In genomic region chr10:123196835-123197559, GRCm38 (mm10) we compare ENCODE assay signal across 8 mouse cellular contexts. TPM values are rescaled to one million over a fixed set of nuclear protein-coding genes. Genes with fewer than 3 reads are reported as not detected.
A peak's percentile ranks its signal among the peaks of the same experiment; 100 is the strongest.
DNase-seq lines count a peak whose midpoint lies in the region; ATAC-seq and TF ChIP-seq lines count a peak whose summit lies in the region.

Gene Usp15 (minus strand): TSS chr10:123196995.

- no peaks in the 10 kb centered on the region for H3K36me3 ChIP-seq in ES-Bruce4 (ENCODE audit: control insufficient read depth, insufficient read depth, low read length, poor library complexity, severe bottlenecking)
- H3K36me3 ChIP-seq in forebrain, embryonic 14.5 days (ENCODE audit: control insufficient read depth, insufficient read depth, low read length) = no peaks in the 10 kb centered on the region

- TF ChIP-seq CTCF in ES-Bruce4 (IDR thresholded peaks at IDR 0.05; ENCODE audit: low read depth, low read length) = no peak
- no peak for TF ChIP-seq CTCF in lung, adult 2 months (IDR thresholded peaks at IDR 0.05; ENCODE audit: insufficient read depth, low read length)

- peak; percentile 81 for ATAC-seq in cerebellum, adult (ENCODE audit: insufficient number of reproducible peaks, low FRiP score, low TSS enrichment)
- peak; percentile 94 for ATAC-seq in forebrain, embryonic 14.5 days
- peak; percentile 82 for ATAC-seq in neutrophil, adult 5-6 weeks (ENCODE audit: extremely low read depth, insufficient number of reproducible peaks, low FRiP score, poor library complexity, severe bottlenecking)

- H3K4me2 ChIP-seq in forebrain, embryonic 14.5 days (ENCODE audit: low read length) = peak within 1 kb of the TSS; percentile 61

- TF ChIP-seq EP300 in ES-Bruce4 (IDR thresholded peaks at IDR 0.05; ENCODE audit: insufficient read depth, low read depth, low read length) = no peak

- H3K27me3 ChIP-seq in ES-Bruce4 (ENCODE audit: control insufficient read depth, insufficient read depth, low read length, poor library complexity, severe bottlenecking) = no peaks in the 10 kb centered on the region
- no peaks in the 10 kb centered on the region for H3K27me3 ChIP-seq in forebrain, embryonic 14.5 days (replicated peaks; ENCODE audit: control insufficient read depth, insufficient read depth, low read length)

- DNase-seq in forebrain, embryonic 14.5 days (ENCODE audit: low spot score) = peak; percentile 96
- DNase-seq in heart, postnatal 25 days (ENCODE audit: low spot score) = peak; percentile 86
- peak; percentile 89 to 94 for DNase-seq in layer of hippocampus, adult 18-20 months (ENCODE audit: low spot score in 2 of 2)
- peak; percentile 91 for DNase-seq in lung, adult 2 months
- peak; percentile 83 to 85 for DNase-seq in thymus, adult 18-20 months

- no peaks in the 10 kb centered on the region for H3K9me3 ChIP-seq in ES-Bruce4 (replicated peaks; ENCODE audit: control insufficient read depth, insufficient read depth, low read length, poor library complexity, severe bottlenecking)
- H3K9me3 ChIP-seq in forebrain, embryonic 14.5 days (replicated peaks; ENCODE audit: control insufficient read depth, low read length) = no peaks in the 10 kb centered on the region

- under 1% methylated on average over 37 of the region's 66 CpGs for WGBS in forebrain, embryonic 14.5 days
- under 1% methylated on average over 62 of the region's 66 CpGs for WGBS in lung, adult 2 months

- H3K9ac ChIP-seq in ES-Bruce4 (ENCODE audit: low read depth, poor library complexity, severe bottlenecking) = peak within 1 kb of the TSS; percentile 97
- H3K9ac ChIP-seq in forebrain, embryonic 14.5 days (ENCODE audit: low read length) = peak within 1 kb of the TSS; percentile 89

- H3K27ac ChIP-seq in ES-Bruce4 (ENCODE audit: insufficient read depth, low read length) = no peak within 1 kb of the TSS
- peak within 1 kb of the TSS; percentile 90 for H3K27ac ChIP-seq in forebrain, embryonic 14.5 days (ENCODE audit: low read depth, low read length)

- TF ChIP-seq POLR2A in ES-Bruce4 (IDR thresholded peaks at IDR 0.05; ENCODE audit: insufficient read depth, low read length) = peak; percentile 52
- peak; percentile 74; the same call in 1 of the 2 replicates for TF ChIP-seq POLR2A in lung, adult 2 months (IDR thresholded peaks at IDR 0.05; ENCODE audit: borderline replicate concordance, extremely low read depth, low read depth, low read length)

- H3K4me1 ChIP-seq in ES-Bruce4 (ENCODE audit: control insufficient read depth, insufficient read depth, low read length) = peaks cover 2% of the 10 kb centered on the region
- H3K4me1 ChIP-seq in forebrain, embryonic 14.5 days (ENCODE audit: control insufficient read depth, insufficient read depth, low read length) = peaks cover 7% of the 10 kb centered on the region
- H3K4me1 ChIP-seq in lung, adult 2 months (ENCODE audit: control insufficient read depth, insufficient read depth, low read length) = peaks cover 3% of the 10 kb centered on the region

- intact Hi-C loops in heart, postnatal 25 days (cut with DNase I) = no loop called here

- H3K4me3 ChIP-seq in ES-Bruce4 (ENCODE audit: low read depth, low read length) = peak within 1 kb of the TSS; percentile 89
- peak within 1 kb of the TSS; percentile 97 for H3K4me3 ChIP-seq in forebrain, embryonic 14.5 days (ENCODE audit: low read depth, low read length)
- H3K4me3 ChIP-seq in lung, adult 2 months (replicated peaks; ENCODE audit: extremely low read depth, low read depth, low read length) = peak within 1 kb of the TSS; percentile 98

RNA-seq across cellular contexts. Expression of gene Usp15, which starts in this region (rescaled TPM):
- 175 and 182 TPM in 2 replicates for polyA plus RNA-seq in ES-Bruce4 (2011; ENCODE audit: insufficient read depth, insufficient read length, low read depth, missing spikeins)
- polyA plus RNA-seq in forebrain, embryonic 14.5 days (2014; fragmentation: Nextera tagmentation; extraction: Ambion mirVana) = 63.9 and 78.8 TPM in 2 replicates
- 10 to 100 TPM; 88.5 to 94.6 TPM for total RNA-seq in heart, postnatal 25 days (2021)
- 10 to 100 TPM; 90.1 to 90.4 TPM for total RNA-seq in layer of hippocampus, adult 18-20 months (2021)
- 4.3 and 8.1 TPM in 2 replicates for polyA plus RNA-seq in lung, adult 2 months (2012; rRNA removed)
- total RNA-seq in neutrophil, adult 5-6 weeks (2017) = 218 and 263 TPM in 2 replicates
